Mouse (Mus musculus): ENCODE measurements around the gene Gm9844. TPM values are rescaled to one million over a fixed set of nuclear protein-coding genes. Genes with fewer than 3 reads are reported as not detected.

Gene Gm9844
- polyA plus RNA-seq, 1 experiment from 2014 or later: 24.3 TPM

DNA sequence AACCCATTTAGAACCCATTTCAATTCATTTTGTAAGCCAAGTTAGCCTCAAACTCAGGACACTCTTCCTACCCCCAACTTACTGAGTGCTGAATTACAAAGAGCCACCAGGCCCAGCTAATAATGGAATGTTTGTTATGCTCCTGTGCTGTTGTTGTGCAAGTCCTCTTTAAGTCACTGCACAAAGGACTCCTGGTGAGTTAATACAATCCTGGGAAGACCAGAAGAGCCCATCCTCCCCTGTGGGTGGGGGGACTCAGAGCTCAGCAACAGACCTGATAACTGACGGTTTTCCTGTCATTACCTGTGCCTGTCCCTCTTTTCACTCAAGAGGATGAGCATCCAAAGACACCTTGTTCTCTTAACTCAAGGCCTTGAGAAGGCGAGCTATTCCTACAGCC, 17.6 kb downstream of the Gm9844 start:
- no peaks in the 10 kb centered on the region for H3K36me3 ChIP-seq
- H3K4me1 ChIP-seq (replicated peaks): peaks cover 24% of the 10 kb centered on the region
- no peak overlapping the region for H3K27ac ChIP-seq
- H3K9me3 ChIP-seq: no peaks in the 10 kb centered on the region
- no peaks in the 10 kb centered on the region for H3K27me3 ChIP-seq (ENCODE audit: insufficient read depth, poor library complexity, severe bottlenecking)
- H3K4me3 ChIP-seq: no peak overlapping the region
- no peak for DNase-seq (ENCODE audit: low spot score)
- 17% methylated on average over 2 of the region's 2 CpGs for WGBS

DNA sequence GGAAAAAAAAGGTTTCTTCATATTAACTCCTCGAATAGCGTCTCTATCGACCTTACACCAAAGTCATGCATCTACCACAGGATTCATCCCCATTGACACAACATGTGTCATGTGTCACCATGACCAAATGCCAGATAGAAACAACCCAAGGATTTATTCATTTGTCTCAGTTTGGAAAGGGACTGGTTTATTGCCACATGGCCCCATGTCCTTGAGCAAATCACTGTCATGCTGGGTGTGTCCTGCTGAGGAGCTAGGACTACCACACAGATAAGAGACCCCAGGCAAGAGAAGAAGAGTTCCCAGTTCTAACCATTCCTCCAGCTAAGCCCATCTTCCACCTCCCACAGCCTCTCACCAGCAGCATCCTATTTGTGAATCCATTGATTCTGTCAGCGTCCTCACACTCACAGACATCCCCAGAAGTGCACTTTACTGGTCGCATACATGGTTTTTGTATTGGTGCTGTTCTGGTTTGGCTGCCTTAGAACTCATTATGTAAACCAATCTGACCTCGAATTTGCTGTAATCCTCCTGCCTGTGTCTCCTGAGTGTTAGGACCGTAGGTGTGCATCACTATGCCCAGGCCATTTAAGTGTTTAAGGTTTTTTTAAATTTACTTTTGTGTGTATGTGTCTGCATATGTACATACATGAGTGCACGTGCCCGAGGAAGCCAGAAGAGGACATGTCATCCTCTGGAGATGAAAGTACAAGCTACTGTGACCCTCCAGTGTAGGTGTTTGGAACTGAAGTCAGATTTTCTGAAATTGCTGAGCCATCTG, 20.6 kb downstream of the Gm9844 start:
- DNase-seq (ENCODE audit: low spot score): no peak
- 89% methylated on average over 9 of the region's 9 CpGs for WGBS
- H3K4me1 ChIP-seq (replicated peaks): peaks cover 38% of the 10 kb centered on the region

DNA sequence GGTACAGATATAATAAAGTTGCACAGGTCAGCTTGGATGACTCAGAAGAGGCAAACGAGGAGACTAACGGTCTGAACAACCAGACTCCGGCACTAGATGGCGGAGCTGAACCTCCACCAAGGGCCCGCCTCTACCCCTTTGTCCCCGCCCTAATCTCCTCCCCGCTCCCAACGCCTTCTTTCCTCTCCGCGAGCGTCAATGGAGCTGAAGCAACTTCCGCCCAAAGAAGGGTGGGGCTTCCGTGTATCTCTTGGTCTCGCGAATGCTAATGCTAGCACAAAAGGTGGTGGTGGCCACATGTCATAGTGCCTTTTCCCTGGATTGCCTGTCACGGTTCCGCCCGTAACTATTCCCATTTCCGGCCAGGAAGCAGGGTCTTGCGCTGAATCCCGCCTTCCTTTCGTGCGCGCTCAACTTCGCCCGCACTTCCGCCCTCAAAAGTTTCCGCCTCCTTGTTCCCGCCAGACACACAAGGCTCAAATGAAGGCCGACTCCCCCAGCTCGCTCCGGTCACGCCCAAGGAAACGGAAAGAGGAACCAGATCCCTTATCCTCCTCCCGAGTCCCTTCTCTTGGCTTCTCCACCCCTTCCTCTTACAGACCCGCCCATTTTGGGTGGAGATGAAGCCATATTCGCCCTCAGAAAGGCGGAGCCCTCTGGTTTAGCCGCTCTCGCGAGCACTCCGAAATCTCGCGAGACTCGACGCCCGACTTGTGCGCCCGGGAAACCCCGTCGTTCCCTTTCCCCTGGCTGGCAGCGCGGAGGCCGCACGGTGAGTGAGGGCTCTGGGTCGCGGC, 22.1 kb downstream of the Gm9844 start, which contains the start of gene Rps19:
Rps19 (plus strand) TSS at position 476 of the 797 bp plus-strand sequence.
- Histone ChIP-seq H3K4me3 (peak within 1 kb of the TSS; percentile 98), H3K9me3 (no peaks in the 10 kb centered on the region), H3K27me3 (ENCODE audit: insufficient read depth, poor library complexity, severe bottlenecking) (no peaks in the 10 kb centered on the region), H3K27ac (peak within 1 kb of the TSS; percentile 99), H3K36me3 (peaks cover 38% of the 10 kb centered on the region), H3K4me1 (replicated peaks) (peaks cover 42% of the 10 kb centered on the region)
- WGBS: under 1% methylated on average over 57 of the region's 57 CpGs
- DNase-seq (ENCODE audit: low spot score): peak; percentile 98

More for the DNA sequence above, 20.6 kb downstream of the Gm9844 start:
- Histone ChIP-seq H3K9me3 (no peaks in the 10 kb centered on the region), H3K27me3 (ENCODE audit: insufficient read depth, poor library complexity, severe bottlenecking) (no peaks in the 10 kb centered on the region), H3K27ac (no peak overlapping the region), H3K36me3 (peaks cover 24% of the 10 kb centered on the region), H3K4me3 (no peak overlapping the region)

DNA sequence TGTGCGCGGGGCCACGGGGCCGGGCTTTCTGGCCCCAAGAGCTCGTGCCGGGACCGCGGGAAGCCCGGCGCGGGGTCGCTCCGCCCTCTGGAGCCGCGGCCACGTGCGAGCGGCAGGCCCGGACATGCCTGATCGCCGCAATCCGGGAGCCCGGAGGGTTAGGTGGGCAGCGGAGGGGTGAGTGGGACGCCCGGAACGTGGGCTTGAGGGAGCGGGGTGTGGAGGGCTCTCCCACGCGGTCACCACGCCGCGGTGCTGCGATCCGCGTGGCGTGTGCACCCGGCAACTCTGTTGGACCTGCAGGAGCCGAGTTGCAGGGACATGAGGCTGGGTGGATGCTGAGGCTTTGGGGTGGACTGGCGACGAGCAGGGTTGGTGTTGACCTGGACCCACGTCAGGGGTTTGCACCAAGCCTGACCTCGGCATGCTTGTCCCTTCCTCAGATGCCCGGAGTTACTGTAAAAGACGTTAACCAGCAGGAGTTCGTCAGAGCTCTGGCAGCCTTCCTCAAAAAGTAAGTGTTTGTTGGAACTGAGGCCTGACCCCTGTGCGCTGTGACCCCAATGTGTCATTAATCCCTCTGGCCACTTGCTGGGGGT, 22.8 kb downstream of the Gm9844 start:
- no peak for DNase-seq (ENCODE audit: low spot score)
- WGBS: under 1% methylated on average over 47 of the region's 47 CpGs
- peak overlapping the region; percentile 98 for H3K4me3 ChIP-seq

DNA sequence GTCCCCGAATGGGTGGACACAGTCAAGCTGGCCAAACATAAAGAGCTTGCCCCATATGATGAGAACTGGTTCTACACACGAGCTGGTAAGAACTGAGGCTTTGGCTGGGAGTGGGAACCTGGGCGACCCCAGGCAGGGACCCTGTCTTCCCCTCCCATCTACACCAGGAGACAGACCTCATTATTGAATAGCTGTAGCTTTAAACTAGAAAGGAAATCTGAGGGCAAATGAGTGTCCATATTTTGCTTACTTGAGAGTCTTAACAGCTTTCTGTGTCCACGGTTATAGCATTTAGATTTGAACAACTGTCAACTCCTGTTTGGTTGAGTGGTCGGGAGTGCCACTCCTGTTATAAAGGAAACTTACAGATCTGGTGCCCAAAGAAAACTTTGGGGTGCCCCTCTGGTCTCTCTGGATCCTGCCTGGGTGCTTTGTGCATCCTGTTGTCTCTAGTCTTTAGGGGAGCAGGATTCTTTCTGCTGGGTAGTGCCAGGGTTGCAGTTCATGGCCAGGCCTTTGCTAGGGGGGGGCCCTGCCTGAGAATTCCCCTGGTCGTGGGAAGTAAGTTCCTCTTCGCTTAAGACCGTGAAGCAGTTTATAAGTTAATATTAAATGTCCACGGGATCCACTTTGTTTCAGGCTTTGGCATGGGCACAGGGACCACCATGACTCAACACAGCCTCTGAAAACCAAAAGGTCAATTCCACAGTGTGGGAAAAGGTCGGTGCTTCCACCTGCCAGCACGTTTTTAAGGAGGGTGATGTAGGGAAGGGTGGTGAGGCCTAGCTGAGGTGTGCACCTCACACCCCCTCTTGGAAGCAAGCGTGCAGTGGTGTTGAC, 23.7 kb downstream of the Gm9844 start:
- DNase-seq (ENCODE audit: low spot score): no peak
- peak overlapping the region; percentile 99 for H3K27ac ChIP-seq
- H3K4me1 ChIP-seq (replicated peaks): peaks cover 30% of the 10 kb centered on the region
- no peaks in the 10 kb centered on the region for H3K9me3 ChIP-seq
- no peaks in the 10 kb centered on the region for H3K27me3 ChIP-seq (ENCODE audit: insufficient read depth, poor library complexity, severe bottlenecking)
- WGBS: 51% methylated on average over 12 of the region's 12 CpGs
- H3K36me3 ChIP-seq: peaks cover 54% of the 10 kb centered on the region
- H3K4me3 ChIP-seq: peak overlapping the region; percentile 98

More for the DNA sequence above, 22.8 kb downstream of the Gm9844 start:
- peaks cover 45% of the 10 kb centered on the region for H3K36me3 ChIP-seq
- no peaks in the 10 kb centered on the region for H3K27me3 ChIP-seq (ENCODE audit: insufficient read depth, poor library complexity, severe bottlenecking)
- peak overlapping the region; percentile 99 for H3K27ac ChIP-seq
- H3K9me3 ChIP-seq: no peaks in the 10 kb centered on the region
- peaks cover 36% of the 10 kb centered on the region for H3K4me1 ChIP-seq (replicated peaks)

DNA sequence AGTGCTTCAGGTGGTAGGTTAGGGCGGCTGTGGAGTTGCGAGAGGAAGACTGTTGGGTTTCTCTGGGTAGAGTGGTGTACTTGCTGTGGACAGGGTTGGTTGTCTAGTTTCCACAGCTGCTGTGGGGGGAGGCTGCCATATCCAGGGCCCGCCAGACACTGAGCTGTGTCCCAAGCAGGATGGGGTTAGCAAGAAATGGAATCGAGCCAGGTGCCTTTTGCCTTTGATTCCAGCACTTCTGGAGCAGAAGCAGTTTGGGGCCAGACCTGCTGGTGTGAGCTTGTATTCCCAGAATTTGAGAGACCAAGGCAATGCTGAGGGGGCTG, 24.3 kb downstream of the Gm9844 start:
- Histone ChIP-seq H3K9me3 (no peaks in the 10 kb centered on the region), H3K27me3 (ENCODE audit: insufficient read depth, poor library complexity, severe bottlenecking) (no peaks in the 10 kb centered on the region), H3K36me3 (peaks cover 60% of the 10 kb centered on the region), H3K4me1 (replicated peaks) (peaks cover 28% of the 10 kb centered on the region), H3K4me3 (peak overlapping the region; percentile 98), H3K27ac (peak overlapping the region; percentile 99)
- no peak for DNase-seq (ENCODE audit: low spot score)
- WGBS: 75% methylated on average over 4 of the region's 4 CpGs

DNA sequence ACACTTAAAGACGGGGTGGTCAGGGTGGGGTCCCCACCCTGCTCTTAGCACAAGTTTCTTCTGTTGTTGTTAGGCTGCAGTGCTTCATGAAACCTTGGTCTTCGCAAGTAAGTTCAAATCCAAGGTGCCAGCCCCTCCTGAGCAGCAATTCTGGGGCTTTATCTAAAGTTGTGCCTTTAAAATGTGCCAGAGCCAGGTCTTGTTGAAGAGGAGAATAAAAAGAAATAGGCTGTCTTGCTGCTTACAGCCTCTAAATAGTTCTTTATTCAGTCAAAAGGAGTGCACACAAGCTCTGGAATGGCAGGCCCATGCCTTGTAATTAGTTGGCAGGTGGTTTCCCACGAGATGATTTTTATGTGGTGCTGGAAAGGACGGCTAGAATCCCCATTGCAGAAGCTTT, 25.1 kb downstream of the Gm9844 start:
- H3K27me3 ChIP-seq (ENCODE audit: insufficient read depth, poor library complexity, severe bottlenecking): no peaks in the 10 kb centered on the region
- peaks cover 28% of the 10 kb centered on the region for H3K4me1 ChIP-seq (replicated peaks)
- peaks cover 61% of the 10 kb centered on the region for H3K36me3 ChIP-seq
- 92% methylated on average over 4 of the region's 4 CpGs for WGBS
- H3K4me3 ChIP-seq: peak overlapping the region; percentile 98
- 0 out of 2 replicates have a peak overlapping the region, but pooled peaks have one; percentile 5 for H3K27ac ChIP-seq
- no peaks in the 10 kb centered on the region for H3K9me3 ChIP-seq
- DNase-seq (ENCODE audit: low spot score): no peak

DNA sequence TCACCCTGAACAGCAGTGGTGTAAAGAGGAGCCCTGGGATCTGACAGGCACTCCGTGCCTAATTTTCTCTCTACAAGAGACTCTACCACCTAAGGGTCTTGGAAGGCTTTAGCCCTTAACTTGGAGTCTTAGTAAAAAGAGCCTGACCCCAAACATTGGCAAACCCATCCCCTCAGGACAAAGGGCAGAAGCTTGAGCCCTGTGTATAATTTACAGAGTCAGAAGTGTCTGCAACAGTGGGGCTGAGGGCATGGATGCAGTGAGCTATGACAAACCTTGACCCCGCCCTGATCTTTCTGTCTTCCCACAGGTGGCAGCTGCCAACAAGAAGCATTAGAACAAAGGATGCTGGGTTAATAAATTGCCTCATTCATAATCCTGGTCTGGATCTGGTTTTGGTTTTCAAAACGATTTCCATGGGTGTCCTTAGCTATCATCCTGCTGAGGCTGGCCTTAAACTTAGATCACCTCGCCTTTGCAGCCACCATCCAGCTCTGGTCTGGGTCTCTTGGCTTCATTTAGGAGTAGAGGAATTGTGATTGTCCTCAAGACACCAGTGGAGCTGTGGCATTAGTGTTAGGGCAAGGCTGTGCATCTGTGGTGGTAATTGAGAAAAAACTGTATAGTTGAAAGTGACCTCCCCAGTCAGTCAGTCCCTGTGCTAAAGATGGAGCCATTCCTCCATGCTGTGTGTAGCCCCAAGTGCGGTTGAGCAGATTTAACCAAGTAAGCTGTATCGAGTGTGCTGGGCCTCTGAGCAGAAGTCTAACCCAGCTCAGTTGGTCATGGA, 27.6 kb downstream of the Gm9844 start:
- no peak overlapping the region for H3K4me3 ChIP-seq
- no peaks in the 10 kb centered on the region for H3K27me3 ChIP-seq (ENCODE audit: insufficient read depth, poor library complexity, severe bottlenecking)
- H3K27ac ChIP-seq: no peak overlapping the region
- whole genome bisulfite sequencing: 86% methylated on average over 6 of the region's 6 CpGs
- H3K4me1 ChIP-seq (replicated peaks): peaks cover 28% of the 10 kb centered on the region
- H3K36me3 ChIP-seq: peaks cover 68% of the 10 kb centered on the region
- DNase-seq (ENCODE audit: low spot score): no peak
- no peaks in the 10 kb centered on the region for H3K9me3 ChIP-seq

DNA sequence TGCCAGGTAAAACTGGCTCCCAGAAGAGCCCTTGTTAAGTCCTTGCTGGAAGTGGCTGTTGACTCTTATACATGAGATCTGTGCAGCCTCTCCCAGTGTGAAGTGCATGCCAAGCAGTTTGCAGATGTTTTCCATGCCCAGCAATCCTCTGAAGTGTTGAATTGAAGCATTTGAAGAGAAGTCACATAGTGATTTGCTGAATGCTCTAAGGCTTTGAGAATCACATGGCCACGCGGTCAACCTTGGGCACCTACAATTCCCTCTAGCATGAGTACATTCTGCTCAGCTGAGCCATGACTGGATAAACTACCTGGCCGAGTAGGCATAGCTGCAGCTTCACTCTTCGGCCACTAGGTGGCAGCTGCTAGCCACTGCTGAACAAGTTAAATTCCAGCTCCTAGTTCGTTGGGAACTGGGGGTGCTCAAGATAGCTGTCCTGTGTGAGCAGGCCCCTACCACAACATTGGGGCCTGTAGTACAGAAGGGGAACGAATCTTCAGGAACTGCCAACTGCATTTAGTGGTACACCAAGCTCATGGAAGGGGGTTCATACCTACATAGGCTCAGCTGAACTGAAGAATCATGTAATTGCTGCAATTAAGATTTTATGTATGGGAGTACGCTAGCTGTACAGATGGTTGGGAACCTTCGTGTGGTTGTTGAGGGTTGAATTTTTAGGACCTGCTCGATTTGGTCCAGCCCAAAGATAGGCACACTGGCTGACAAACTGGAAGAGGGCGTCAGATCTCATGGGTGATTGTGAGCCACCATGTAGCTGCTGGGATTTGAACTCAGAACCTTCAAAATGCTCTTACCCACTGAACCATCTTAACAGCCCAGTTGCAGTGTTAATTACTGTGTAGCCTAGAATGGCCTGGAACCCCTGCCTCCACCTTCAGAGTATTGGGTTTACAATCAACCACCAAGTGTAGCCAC, 28.5 kb downstream of the Gm9844 start:
- H3K27ac ChIP-seq: no peak overlapping the region
- H3K4me3 ChIP-seq: no peak overlapping the region
- peaks cover 69% of the 10 kb centered on the region for H3K36me3 ChIP-seq
- 33% methylated on average over 10 of the region's 10 CpGs for WGBS
- H3K4me1 ChIP-seq (replicated peaks): peaks cover 25% of the 10 kb centered on the region
- peak; percentile 77 for DNase-seq (ENCODE audit: low spot score)
- no peaks in the 10 kb centered on the region for H3K27me3 ChIP-seq (ENCODE audit: insufficient read depth, poor library complexity, severe bottlenecking)
- no peaks in the 10 kb centered on the region for H3K9me3 ChIP-seq

DNA sequence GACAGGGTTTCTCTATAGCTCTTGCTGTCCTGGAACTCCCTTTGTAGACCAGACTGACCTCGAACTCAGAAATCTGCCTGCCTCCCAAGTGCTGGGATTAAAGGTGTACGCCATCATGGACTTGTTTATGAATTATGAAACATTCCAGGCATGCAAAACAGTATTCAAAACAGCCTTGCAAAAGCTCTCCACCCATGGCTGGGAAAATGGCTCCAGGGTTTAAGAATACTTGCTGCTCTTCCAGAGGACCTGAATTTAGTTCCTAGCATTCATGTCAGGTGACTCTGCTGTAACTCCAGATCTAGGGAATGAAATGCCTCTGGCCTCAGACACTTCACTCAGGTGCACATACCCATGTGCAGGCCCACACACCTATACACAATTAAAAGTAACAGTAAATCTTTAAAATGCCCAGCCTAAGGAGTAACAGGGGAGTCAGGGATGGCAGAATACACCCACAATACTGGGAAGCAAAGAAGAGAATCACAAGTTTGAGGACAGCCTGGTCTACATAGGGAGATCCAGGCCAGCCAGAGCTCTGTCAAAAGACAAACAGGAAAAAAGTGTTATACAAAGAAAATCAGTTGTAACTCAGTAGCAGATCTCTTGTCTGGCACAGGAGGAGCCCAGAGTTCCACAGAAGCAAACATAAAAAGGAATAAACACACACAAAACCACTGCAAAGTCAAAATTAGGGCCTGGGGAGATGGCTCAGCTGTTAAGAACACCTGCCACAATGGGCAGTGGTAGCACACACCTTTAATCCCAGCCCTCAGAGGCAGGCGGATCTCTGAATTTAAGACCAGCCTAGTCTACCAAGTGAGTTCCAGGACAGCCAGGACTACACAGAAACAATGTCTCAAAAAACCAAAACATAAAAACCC, 29.5 kb downstream of the Gm9844 start:
- Histone ChIP-seq H3K9me3 (no peaks in the 10 kb centered on the region), H3K27ac (no peak overlapping the region), H3K4me1 (replicated peaks) (peaks cover 16% of the 10 kb centered on the region), H3K27me3 (ENCODE audit: insufficient read depth, poor library complexity, severe bottlenecking) (no peaks in the 10 kb centered on the region), H3K4me3 (no peak overlapping the region), H3K36me3 (peaks cover 59% of the 10 kb centered on the region)
- DNase-seq (ENCODE audit: low spot score): no peak
- 69% methylated on average over 3 of the region's 3 CpGs for WGBS

Data from hindbrain, embryonic 10.5 days (tissue).